Mouse (Mus musculus) MN1 (cell line): ENCODE measurements at regions not wholly inside any gene's neighbourhood (a gene's known extent, or its start where the extent isn't known, plus 50 kb on each side); places are given as distances from the start of the nearest gene placed in this dataset.

Source experiments
- DNase-seq: peaks from one replicate; pipeline ENCODE4 v3.0.0-alpha.2; 2016; ENCODE audit warnings: low spot score

- peak; percentile 7 for DNase-seq
Observed at GRCm38 (mm10) chrX:145672776-145673175, 167.8 kb upstream of the Amot start.

- DNase-seq = no peak
Observed at GRCm38 (mm10) chrX:145651647-145652046, 146.7 kb upstream of the Amot start.

GRCm38 (mm10) chrX:145619649-145620048 is 114.7 kb upstream of the Amot start:
- DNase-seq = no peak

GRCm38 (mm10) chrX:145602085-145602484 is 97.1 kb upstream of the Amot start:
- DNase-seq = no peak

DNA sequence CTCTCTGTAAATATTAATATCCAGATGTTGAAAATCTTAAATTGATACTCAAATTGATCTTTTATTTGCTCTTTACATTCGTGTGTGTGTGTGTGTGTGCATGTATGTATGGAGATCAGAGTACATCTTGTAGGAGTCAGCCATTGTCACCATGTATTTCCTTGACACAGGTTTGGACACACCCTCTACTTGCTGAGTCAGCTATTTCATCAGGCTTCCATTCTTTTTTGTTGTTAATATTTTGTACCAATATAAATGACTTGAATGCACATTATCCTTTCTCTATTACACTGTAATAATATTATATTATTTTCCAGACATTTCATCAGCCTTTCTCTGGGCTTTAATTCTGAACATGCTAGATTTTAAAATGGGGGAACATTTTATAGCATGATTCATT is 85.8 kb upstream of the Amot start:
- DNase-seq = no peak

DNA sequence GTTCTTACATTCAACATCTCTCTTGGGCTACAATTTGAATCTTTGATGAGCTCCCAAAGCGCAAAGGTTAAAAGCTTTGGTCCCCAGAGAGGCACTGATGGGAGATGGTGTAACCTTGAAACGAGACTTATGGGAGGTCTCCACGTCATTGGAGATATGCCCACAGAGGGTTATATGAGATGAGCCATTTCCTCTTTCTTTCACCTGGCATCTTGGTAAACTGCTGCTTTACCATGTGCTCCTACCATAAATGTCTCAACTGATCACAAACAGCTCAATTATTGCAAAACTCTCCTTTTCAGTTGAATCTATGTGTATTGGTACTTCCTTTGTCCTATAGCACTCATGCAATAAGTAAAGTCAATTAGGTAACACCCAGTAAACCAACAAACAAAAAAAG is 62.5 kb upstream of the Amot start:
- no peak for DNase-seq

- no peak for DNase-seq
Observed at GRCm38 (mm10) chrX:145567073-145567472, 62.1 kb upstream of the Amot start.

DNA sequence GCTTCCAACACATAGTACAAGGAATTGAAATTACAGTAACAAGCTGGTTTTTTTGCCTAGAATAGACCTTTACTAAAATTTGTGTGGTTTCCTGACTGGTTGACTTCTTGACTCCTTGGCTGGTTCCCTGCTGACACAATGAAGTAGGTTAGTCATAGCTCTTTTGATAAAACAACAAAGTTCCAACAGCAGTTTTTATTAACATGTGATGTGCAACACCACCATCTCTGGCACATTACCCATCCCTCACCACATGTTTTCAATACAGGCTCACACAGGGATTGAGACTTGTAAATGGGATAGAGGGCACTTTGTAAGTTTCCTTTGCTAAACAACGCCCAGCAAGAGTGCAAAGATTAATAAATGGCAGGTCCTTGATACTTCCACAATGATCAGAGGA is 53.9 kb upstream of the Amot start:
- no peak for DNase-seq
